Mouse (Mus musculus) lung, embryonic 16.5 days (tissue): ENCODE results near the gene Hoxa11. TPM values are rescaled to one million over a fixed set of nuclear protein-coding genes. Genes with fewer than 3 reads are reported as not detected.

Source experiments
- ATAC-seq: fragments of 200-750 bp; cut with Nextera tagmentation; 2 replicates; pipeline ENCODE4 v1.8.0; 2017; ENCODE audit warnings: low read depth, mild to moderate bottlenecking, moderate library complexity
- H3K27ac ChIP-seq: fragments of 300-500 bp; sonication (generic); 2 replicates; pipeline ENCODE4 v1.5.1; 2014; ENCODE audit warnings: mild to moderate bottlenecking, control low read depth, low read length
- H3K27me3 ChIP-seq: fragments of 300-500 bp; sonication (generic); 2 replicates; pipeline ENCODE4 v1.6.1; 2014; ENCODE audit warnings: low read depth, low read length, mixed read lengths; ENCODE audit not compliant: control insufficient read depth, insufficient read depth
- H3K36me3 ChIP-seq: fragments of 300-500 bp; sonication (generic); 2 replicates; pipeline ENCODE4 v1.6.1; 2014; ENCODE audit warnings: low read length; ENCODE audit not compliant: control insufficient read depth, insufficient read depth
- H3K4me1 ChIP-seq: fragments of 300-500 bp; sonication (generic); replicated peaks from 2 replicates; pipeline ENCODE4 v1.6.1; 2014; ENCODE audit warnings: low read length, mixed read lengths; ENCODE audit not compliant: control insufficient read depth, insufficient read depth
- H3K4me2 ChIP-seq: fragments of 300-500 bp; sonication (generic); 2 replicates; pipeline ENCODE4 v1.6.1; 2014; ENCODE audit warnings: low read depth, low read length, control low read depth
- H3K4me3 ChIP-seq: fragments of 300-500 bp; sonication (generic); 2 replicates; pipeline ENCODE4 v1.5.1; 2014; ENCODE audit warnings: mild to moderate bottlenecking, low read length, control low read depth
- H3K9ac ChIP-seq: fragments of 300-500 bp; sonication (generic); 2 replicates; pipeline ENCODE4 v1.6.1; 2014; ENCODE audit warnings: low read length, control low read depth
- H3K9me3 ChIP-seq: fragments of 300-500 bp; sonication (generic); 2 replicates; pipeline ENCODE4 v1.6.1; 2016; ENCODE audit warnings: low read length; ENCODE audit not compliant: control insufficient read depth
- WGBS: fragments of 180-500 bp; shearing (Covaris S2); extraction: QIAGEN DNeasy Blood & Tissue Kit; methylation state at CpG from one replicate; pipeline ENCODE4 v1.1.7; 2014; 5-methylcytosine and 5-hydroxymethylcytosine counted together
- polyA plus RNA-seq: library from polyadenylated mRNA; unstranded; fragments of >200 nt; fragmentation: Nextera tagmentation; extraction: Ambion mirVana; gene quantifications from 2 replicates; pipeline ENCODE4 v1.2.1, GENCODE M21; 2015

Gene Hoxa11
- polyA plus RNA-seq, 1 experiment from 2014 or later, result not detected

DNA sequence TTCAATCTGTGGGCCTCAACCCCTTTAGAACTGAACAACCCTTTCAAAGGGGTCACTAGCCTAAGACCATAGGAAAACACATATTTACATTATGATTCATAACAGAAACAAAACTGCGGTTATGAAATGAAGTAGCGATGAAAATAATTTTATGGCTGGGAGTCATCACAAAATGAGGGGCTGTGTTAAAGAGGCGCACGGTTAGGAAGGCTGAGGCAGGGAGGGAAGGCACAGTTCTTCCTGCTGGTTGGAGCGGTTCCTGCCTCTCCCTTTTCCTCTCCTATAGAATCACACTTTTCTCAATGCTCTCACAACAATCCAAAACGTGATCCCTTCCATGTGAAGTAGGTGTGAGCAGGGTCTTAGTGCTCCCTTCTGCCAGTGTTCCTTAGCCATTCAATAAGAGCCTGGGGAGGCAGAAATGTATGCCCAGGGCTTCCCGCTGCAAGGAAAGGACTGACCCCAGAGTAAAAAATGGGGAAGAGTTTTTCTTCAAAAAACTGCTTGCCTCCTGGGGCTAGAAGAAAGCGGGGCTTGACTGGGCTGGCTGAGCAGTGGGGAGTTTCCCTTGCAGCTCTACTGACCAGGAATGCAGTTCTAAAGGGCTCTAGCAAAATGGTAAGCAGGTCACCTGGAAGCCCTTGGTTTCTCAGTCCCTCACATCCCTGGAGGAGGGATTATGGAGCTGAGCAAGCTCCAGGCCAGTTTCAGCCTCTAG, 30.1 kb upstream of the Hoxa11 start:
- Histone ChIP-seq H3K27ac (no peak overlapping the region), H3K4me1 (no peaks in the 10 kb centered on the region), H3K27me3 (peaks cover 73% of the 10 kb centered on the region), H3K9ac (no peak overlapping the region), H3K4me2 (no peak overlapping the region), H3K36me3 (no peaks in the 10 kb centered on the region), H3K4me3 (no peak overlapping the region), H3K9me3 (no peaks in the 10 kb centered on the region)
- ATAC-seq, result no peak
- WGBS, result 12% methylated on average over 8 of the region's 8 CpGs

GRCm38 (mm10) chr6:52274576-52274975, 29.0 kb upstream of the Hoxa11 start:
- Histone ChIP-seq H3K9ac (no peak overlapping the region), H3K36me3 (no peaks in the 10 kb centered on the region), H3K4me2 (no peak overlapping the region), H3K4me1 (no peaks in the 10 kb centered on the region), H3K27me3 (peaks cover 82% of the 10 kb centered on the region), H3K9me3 (no peaks in the 10 kb centered on the region), H3K27ac (no peak overlapping the region), H3K4me3 (no peak overlapping the region)
- 4% methylated on average over 11 of the region's 11 CpGs for WGBS
- ATAC-seq, result no peak

GRCm38 (mm10) chr6:52273656-52274280, 28.2 kb upstream of the Hoxa11 start:
- Histone ChIP-seq H3K4me2 (no peak overlapping the region), H3K27me3 (peaks cover 87% of the 10 kb centered on the region), H3K9ac (no peak overlapping the region), H3K9me3 (no peaks in the 10 kb centered on the region), H3K36me3 (no peaks in the 10 kb centered on the region), H3K27ac (no peak overlapping the region), H3K4me3 (no peak overlapping the region), H3K4me1 (no peaks in the 10 kb centered on the region)
- ATAC-seq, result no peak
- 5% methylated on average over 22 of the region's 22 CpGs for WGBS

DNA sequence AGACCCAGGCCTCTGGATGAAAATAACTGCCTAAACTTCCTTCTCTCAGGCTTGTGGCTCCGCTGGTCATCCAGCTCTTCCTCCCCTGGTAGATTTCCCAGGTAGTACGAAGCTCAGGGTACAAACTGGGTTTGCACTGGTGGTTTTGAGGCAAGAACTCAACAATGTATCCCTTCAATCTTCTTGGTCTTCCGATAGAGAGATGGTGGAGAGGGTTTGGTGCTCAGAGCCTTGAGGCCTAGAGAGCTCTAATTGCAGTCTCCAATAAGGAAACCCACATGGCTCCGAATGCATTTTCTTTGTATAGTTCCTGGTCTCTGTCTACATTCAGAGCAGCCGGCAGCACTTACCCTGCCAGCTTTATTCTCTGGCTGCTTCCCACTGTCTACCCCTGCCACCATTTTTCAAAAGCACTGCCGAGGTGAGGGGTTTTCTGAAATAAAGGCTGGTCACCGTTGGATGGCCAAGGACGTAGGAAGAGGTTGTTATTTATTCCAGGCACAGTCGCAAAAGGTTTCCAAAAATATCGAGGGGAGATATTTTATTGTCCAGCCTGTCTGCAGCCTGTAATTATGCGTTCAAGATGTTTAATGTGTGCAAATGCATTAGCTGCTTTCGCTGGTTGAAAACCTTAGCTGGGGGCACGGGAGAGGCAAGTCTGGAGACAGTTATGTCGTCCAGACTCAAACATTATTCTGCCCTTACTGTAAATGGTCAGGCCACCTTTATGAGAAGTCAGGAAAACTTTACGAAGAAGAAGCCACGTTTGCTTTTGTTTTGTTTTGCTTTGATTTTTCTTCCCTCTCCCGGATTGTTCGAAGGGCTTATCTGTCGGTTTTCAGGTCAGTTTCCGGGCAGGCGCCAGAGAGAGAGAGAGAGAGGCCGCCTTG, 27.4 kb upstream of the Hoxa11 start:
- WGBS, result 19% methylated on average over 22 of the region's 22 CpGs
- no peak overlapping the region for H3K27ac ChIP-seq
- no peak overlapping the region for H3K9ac ChIP-seq
- no peaks in the 10 kb centered on the region for H3K9me3 ChIP-seq
- H3K4me2 ChIP-seq, result no peak overlapping the region
- ATAC-seq, result no peak
- H3K27me3 ChIP-seq, result peaks cover 92% of the 10 kb centered on the region
- H3K36me3 ChIP-seq, result no peaks in the 10 kb centered on the region
- H3K4me1 ChIP-seq, result no peaks in the 10 kb centered on the region
- no peak overlapping the region for H3K4me3 ChIP-seq

- H3K4me3 ChIP-seq, result no peak overlapping the region
- WGBS, result 8% methylated on average over 23 of the region's 23 CpGs
- H3K4me2 ChIP-seq, result no peak overlapping the region
- peaks cover 89% of the 10 kb centered on the region for H3K27me3 ChIP-seq
- ATAC-seq, result no peak
- H3K36me3 ChIP-seq, result no peaks in the 10 kb centered on the region
- no peaks in the 10 kb centered on the region for H3K9me3 ChIP-seq
- no peaks in the 10 kb centered on the region for H3K4me1 ChIP-seq
- H3K27ac ChIP-seq, result no peak overlapping the region
- H3K9ac ChIP-seq, result no peak overlapping the region
Measured at GRCm38 (mm10) chr6:52270494-52271480, 25.2 kb upstream of the Hoxa11 start.

- Histone ChIP-seq H3K4me3 (no peak overlapping the region), H3K27me3 (peaks cover 90% of the 10 kb centered on the region), H3K4me2 (no peak overlapping the region), H3K27ac (no peak overlapping the region), H3K9me3 (no peaks in the 10 kb centered on the region), H3K9ac (no peak overlapping the region), H3K4me1 (no peaks in the 10 kb centered on the region), H3K36me3 (no peaks in the 10 kb centered on the region)
- no peak for ATAC-seq
- 3% methylated on average over 3 of the region's 3 CpGs for WGBS
Measured at GRCm38 (mm10) chr6:52268756-52269155, 23.1 kb upstream of the Hoxa11 start.

DNA sequence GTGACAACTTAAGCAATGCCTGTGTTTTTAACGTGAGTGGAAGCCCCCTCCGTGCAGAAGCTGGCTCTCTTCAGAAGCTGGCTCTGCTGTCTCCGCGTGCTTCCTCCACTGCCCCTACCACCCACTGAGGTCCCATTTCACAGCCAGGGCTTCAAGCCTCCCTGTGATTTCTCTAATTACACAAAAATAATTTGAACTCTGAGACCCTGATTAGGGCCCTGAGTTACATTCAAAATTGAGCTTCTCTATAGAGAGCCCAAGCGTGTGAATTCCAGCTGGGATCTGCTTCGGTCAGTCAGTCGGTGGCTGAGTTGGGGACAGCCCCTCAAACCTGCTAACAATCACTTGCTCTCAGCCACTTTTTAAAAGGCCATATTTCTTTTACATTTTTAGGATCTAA, 22.7 kb upstream of the Hoxa11 start:
- Histone ChIP-seq H3K9me3 (no peaks in the 10 kb centered on the region), H3K4me2 (no peak overlapping the region), H3K4me1 (no peaks in the 10 kb centered on the region), H3K27ac (no peak overlapping the region), H3K36me3 (no peaks in the 10 kb centered on the region), H3K4me3 (no peak overlapping the region), H3K27me3 (peaks cover 90% of the 10 kb centered on the region), H3K9ac (no peak overlapping the region)
- ATAC-seq, result no peak
- WGBS, result 8% methylated on average over 7 of the region's 7 CpGs

DNA sequence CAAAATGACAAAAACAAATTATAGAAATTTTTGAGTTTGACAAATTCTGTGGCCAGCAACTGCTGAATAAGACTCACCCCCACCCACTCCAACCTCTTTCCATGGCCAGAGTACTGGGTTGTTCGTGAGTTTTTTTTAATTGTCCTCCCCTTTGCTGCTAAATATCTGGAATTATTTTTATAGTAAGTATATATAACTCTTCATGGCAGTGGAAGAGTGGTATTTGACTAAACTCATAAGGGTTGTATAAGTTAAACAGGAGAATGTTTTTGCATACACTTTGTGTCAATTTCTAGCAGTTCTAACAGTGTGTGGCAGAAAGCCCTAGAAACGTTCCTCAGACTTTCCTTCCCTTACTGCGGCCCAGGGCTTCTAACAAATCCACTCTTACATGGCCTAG, 22.1 kb upstream of the Hoxa11 start:
- H3K9ac ChIP-seq, result no peak overlapping the region
- H3K4me3 ChIP-seq, result no peak overlapping the region
- no peaks in the 10 kb centered on the region for H3K4me1 ChIP-seq
- H3K9me3 ChIP-seq, result no peaks in the 10 kb centered on the region
- no peak overlapping the region for H3K4me2 ChIP-seq
- WGBS, result 12% methylated on average over 3 of the region's 3 CpGs
- H3K27ac ChIP-seq, result no peak overlapping the region
- H3K27me3 ChIP-seq, result peaks cover 92% of the 10 kb centered on the region
- ATAC-seq, result no peak
- H3K36me3 ChIP-seq, result no peaks in the 10 kb centered on the region
